Mouse (Mus musculus) liver, embryonic 12.5 days (tissue): ENCODE measurements around the gene Tnfrsf8. TPM values are rescaled to one million over a fixed set of nuclear protein-coding genes. Genes with fewer than 3 reads are reported as not detected.

Experiments used
- ATAC-seq: fragments of 200-750 bp; cut with Nextera tagmentation; 2 replicates; pipeline ENCODE4 v1.8.0; 2017; ENCODE audit warnings: moderate number of reproducible peaks, mild to moderate bottlenecking, moderate library complexity
- H3K27ac ChIP-seq: fragments of 300-500 bp; sonication (generic); 2 replicates; pipeline ENCODE4 v1.5.1; 2016; ENCODE audit warnings: mild to moderate bottlenecking
- H3K27me3 ChIP-seq: fragments of 300-500 bp; sonication (generic); replicated peaks from 2 replicates; pipeline ENCODE4 v1.6.1; 2016; ENCODE audit warnings: mild to moderate bottlenecking, moderate library complexity
- H3K36me3 ChIP-seq: fragments of 300-500 bp; sonication (generic); 2 replicates; pipeline ENCODE4 v1.6.1; 2016; ENCODE audit warnings: mild to moderate bottlenecking, moderate library complexity
- H3K4me1 ChIP-seq: fragments of 300-500 bp; sonication (generic); 2 replicates; pipeline ENCODE4 v1.6.1; 2016
- H3K4me2 ChIP-seq: fragments of 300-500 bp; sonication (generic); 2 replicates; pipeline ENCODE4 v1.6.1; 2016; ENCODE audit warnings: mild to moderate bottlenecking, moderate library complexity
- H3K4me3 ChIP-seq: fragments of 300-500 bp; sonication (generic); 2 replicates; pipeline ENCODE4 v1.5.1; 2016; ENCODE audit warnings: mild to moderate bottlenecking, moderate library complexity
- H3K9ac ChIP-seq: fragments of 300-500 bp; sonication (generic); 2 replicates; pipeline ENCODE4 v1.6.1; 2016; ENCODE audit warnings: mild to moderate bottlenecking, moderate library complexity
- H3K9me3 ChIP-seq: fragments of 300-500 bp; sonication (generic); replicated peaks from 2 replicates; pipeline ENCODE4 v1.6.1; 2016; ENCODE audit warnings: mild to moderate bottlenecking, moderate library complexity
- WGBS: fragments of 180-500 bp; shearing (Covaris S2); methylation state at CpG from one replicate; pipeline ENCODE4 v1.1.7; 2016; ENCODE audit not compliant: insufficient replicate concordance; 5-methylcytosine and 5-hydroxymethylcytosine counted together
- polyA plus RNA-seq: library from polyadenylated mRNA; unstranded; fragments of >200 nt; fragmentation: Nextera tagmentation; extraction: Ambion mirVana; gene quantifications from 2 replicates; pipeline ENCODE4 v1.2.1, GENCODE M21; 2016

Tnfrsf8 gene
- polyA plus RNA-seq, 1 experiment from 2014 or later: not detected

GRCm38 (mm10) chr4:145220001-145220400, 95.0 kb downstream of the Tnfrsf8 start:
- no peak for ATAC-seq
- Histone ChIP-seq H3K4me1 (peaks cover 30% of the 10 kb centered on the region), H3K4me3 (no peak overlapping the region), H3K9me3 (no peaks in the 10 kb centered on the region), H3K9ac (no peak overlapping the region), H3K36me3 (peaks cover 5% of the 10 kb centered on the region; the same call in 1 of the 2 replicates), H3K27ac (no peak overlapping the region), H3K4me2 (no peak overlapping the region), H3K27me3 (no peaks in the 10 kb centered on the region)
- 85% methylated on average over 1 of the region's 1 CpGs for WGBS

GRCm38 (mm10) chr4:145219240-145219985, 95.6 kb downstream of the Tnfrsf8 start:
- ATAC-seq: no peak
- Histone ChIP-seq H3K27ac (no peak overlapping the region), H3K4me1 (peaks cover 35% of the 10 kb centered on the region), H3K9me3 (no peaks in the 10 kb centered on the region), H3K4me3 (no peak overlapping the region), H3K9ac (no peak overlapping the region), H3K36me3 (peaks cover 4% of the 10 kb centered on the region; the same call in 1 of the 2 replicates), H3K27me3 (no peaks in the 10 kb centered on the region), H3K4me2 (no peak overlapping the region)
- WGBS: 49% methylated on average over 15 of the region's 15 CpGs

- Histone ChIP-seq H3K27me3 (no peaks in the 10 kb centered on the region), H3K36me3 (peaks cover 4% of the 10 kb centered on the region; the same call in 1 of the 2 replicates), H3K9me3 (no peaks in the 10 kb centered on the region), H3K4me1 (peaks cover 39% of the 10 kb centered on the region), H3K9ac (no peak overlapping the region), H3K27ac (no peak overlapping the region), H3K4me3 (no peak overlapping the region), H3K4me2 (no peak overlapping the region)
- WGBS: 70% methylated on average over 5 of the region's 5 CpGs
- no peak for ATAC-seq
These were observed 97.1 kb downstream of the Tnfrsf8 start for GRCm38 (mm10) chr4:145217837-145218236.

Other genes with a start within 250 kb of the Tnfrsf8 start
- gene Vps13d, start 120.2 kb downstream of the Tnfrsf8 start, polyA plus RNA-seq: 3.5 and 3.9 TPM in 2 replicates
- gene Tnfrsf1b, start 68.3 kb downstream of the Tnfrsf8 start, polyA plus RNA-seq: 4.9 TPM in 2 replicates
- 0.04 and 0.19 TPM in 2 replicates for gene Zfp990, start 195.6 kb upstream of the Tnfrsf8 start, polyA plus RNA-seq